Mouse (Mus musculus) kidney, adult 2 months (tissue): Measurements from ENCODE around the gene Methig1. TPM values are rescaled to one million over a fixed set of nuclear protein-coding genes. Genes with fewer than 3 reads are reported as not detected.
"Not testable (repeated sequence)": the region's sequence is repeated elsewhere in the genome, so short reads cannot be mapped to it uniquely, and the experiment has no call there.

Experiments used
- DNase-seq: peaks from one replicate; pipeline ENCODE4 v3.0.0; 2021
- H3K27ac ChIP-seq: fragments of 200-500 bp; 2 replicates; pipeline ENCODE4 v1.5.1; 2012; ENCODE audit warnings: low read depth, low read length, control low read depth, inconsistent platforms; ENCODE audit not compliant: insufficient read depth
- H3K27me3 ChIP-seq: fragments of 200-500 bp; replicated peaks from 2 replicates; pipeline ENCODE4 v1.6.1; 2012; ENCODE audit warnings: mild to moderate bottlenecking, moderate library complexity, low read length, inconsistent platforms; ENCODE audit not compliant: control insufficient read depth, insufficient read depth
- H3K36me3 ChIP-seq: fragments of 200-500 bp; 2 replicates; pipeline ENCODE4 v1.6.1; 2012; ENCODE audit warnings: mild to moderate bottlenecking, moderate library complexity, low read length, inconsistent platforms; ENCODE audit not compliant: control insufficient read depth, insufficient read depth
- H3K4me1 ChIP-seq: fragments of 200-500 bp; 2 replicates; pipeline ENCODE4 v1.6.1; 2011; ENCODE audit warnings: low read length; ENCODE audit not compliant: control insufficient read depth, insufficient read depth
- H3K4me3 ChIP-seq: fragments of 200-500 bp; 2 replicates; pipeline ENCODE4 v1.5.1; 2011; ENCODE audit warnings: mild to moderate bottlenecking, low read depth, low read length, control low read depth; ENCODE audit not compliant: insufficient read depth
- CTCF ChIP-seq: fragments of 200-500 bp; conservative IDR thresholded peaks from 2 replicates; pipeline ENCODE4 v1.5.1; 2011; ENCODE audit warnings: low read depth, mild to moderate bottlenecking, control low read depth, low read length, moderate library complexity, mixed read lengths; ENCODE audit not compliant: insufficient read depth, insufficient read length
- POLR2A ChIP-seq: fragments of 200-500 bp; IDR thresholded peaks from one replicate; pipeline ENCODE4 v1.6.1; 2011; ENCODE audit warnings: low read depth, low read length, control low read depth
- WGBS: fragments of 180-500 bp; shearing (Covaris S2); methylation state at CpG from one replicate; pipeline ENCODE4 v1.1.7; 2018; 5-methylcytosine and 5-hydroxymethylcytosine counted together
- polyA plus RNA-seq: library from polyadenylated mRNA; depleted of rRNA; stranded (reverse); fragments of >200 nt; gene quantifications from 2 replicates; pipeline ENCODE4 v1.2.3, GENCODE M21; 2012

Gene Methig1
- polyA plus RNA-seq, 1 experiment = 16.5 TPM

- no peaks in the 10 kb centered on the region for H3K27me3 ChIP-seq
- 80% methylated on average over 7 of the region's 7 CpGs for WGBS
These were observed 14.2 kb downstream of the Methig1 start for GRCm38 (mm10) chr15:100367119-100367518.

GRCm38 (mm10) chr15:100375066-100375465, 22.1 kb downstream of the Methig1 start:
- DNase-seq = peak; percentile 82
- Histone ChIP-seq H3K36me3 (no peaks in the 10 kb centered on the region), H3K4me3 (no peak overlapping the region), H3K27ac (no peak overlapping the region), H3K4me1 (no peaks in the 10 kb centered on the region), H3K27me3 (no peaks in the 10 kb centered on the region)
- 35% methylated on average over 5 of the region's 5 CpGs for WGBS
- no peak for TF ChIP-seq POLR2A
- TF ChIP-seq CTCF = peak; percentile 55

More at GRCm38 (mm10) chr15:100367119-100367518, 14.2 kb downstream of the Methig1 start:
- Histone ChIP-seq H3K4me3 (no peak overlapping the region), H3K4me1 (no peaks in the 10 kb centered on the region), H3K36me3 (no peaks in the 10 kb centered on the region), H3K27ac (no peak overlapping the region)
- DNase-seq = no peak
- TF ChIP-seq POLR2A = no peak
- TF ChIP-seq CTCF = no peak

- 47% methylated on average over 4 of the region's 9 CpGs for WGBS
- not testable (repeated sequence) for DNase-seq, H3K27ac ChIP-seq, H3K27me3 ChIP-seq, H3K36me3 ChIP-seq, H3K4me3 ChIP-seq, H3K4me1 ChIP-seq
- 0 out of 2 replicates have a peak, but pooled peaks have one; percentile 4 for TF ChIP-seq CTCF
These were observed 25.0 kb downstream of the Methig1 start for GRCm38 (mm10) chr15:100377847-100378505.

GRCm38 (mm10) chr15:100379658-100380057, 26.7 kb downstream of the Methig1 start:
- no peak for DNase-seq
- WGBS = 82% methylated on average over 8 of the region's 8 CpGs
- Histone ChIP-seq H3K36me3 (no peaks in the 10 kb centered on the region), H3K4me3 (no peak overlapping the region), H3K27ac (no peak overlapping the region), H3K4me1 (no peaks in the 10 kb centered on the region), H3K27me3 (no peaks in the 10 kb centered on the region)
- TF ChIP-seq CTCF (no peak), POLR2A (no peak)

- WGBS = 59% methylated on average over 2 of the region's 2 CpGs
- no peaks in the 10 kb centered on the region for H3K27me3 ChIP-seq
- no peak for DNase-seq
- H3K4me1 ChIP-seq = no peaks in the 10 kb centered on the region
- TF ChIP-seq CTCF = no peak
- TF ChIP-seq POLR2A = no peak
- no peaks in the 10 kb centered on the region for H3K36me3 ChIP-seq
- no peak overlapping the region for H3K4me3 ChIP-seq
- no peak overlapping the region for H3K27ac ChIP-seq
These were observed 27.2 kb downstream of the Methig1 start for GRCm38 (mm10) chr15:100380104-100380503.

- H3K36me3 ChIP-seq = no peaks in the 10 kb centered on the region
- DNase-seq = peak; percentile 47
- WGBS = 77% methylated on average over 9 of the region's 9 CpGs
These were observed 32.8 kb downstream of the Methig1 start for GRCm38 (mm10) chr15:100385705-100386104.

GRCm38 (mm10) chr15:100387544-100388223, 34.7 kb downstream of the Methig1 start:
- DNase-seq = peak; percentile 57
- Histone ChIP-seq H3K36me3 (no peaks in the 10 kb centered on the region), H3K4me1 (peaks cover 16% of the 10 kb centered on the region), H3K4me3 (no peak overlapping the region), H3K27ac (no peak overlapping the region), H3K27me3 (no peaks in the 10 kb centered on the region)
- no peak for TF ChIP-seq POLR2A
- TF ChIP-seq CTCF = no peak
- WGBS = 62% methylated on average over 17 of the region's 17 CpGs

More at GRCm38 (mm10) chr15:100385705-100386104, 32.8 kb downstream of the Methig1 start:
- H3K27ac ChIP-seq = no peak overlapping the region
- no peaks in the 10 kb centered on the region for H3K27me3 ChIP-seq
- H3K4me1 ChIP-seq = peaks cover 16% of the 10 kb centered on the region
- no peak overlapping the region for H3K4me3 ChIP-seq
- TF ChIP-seq CTCF = no peak
- TF ChIP-seq POLR2A = no peak
